Mouse (Mus musculus): ENCODE results near the gene Myh4. TPM values are rescaled to one million over a fixed set of nuclear protein-coding genes. Genes with fewer than 3 reads are reported as not detected.

The Myh4 gene
- polyA plus RNA-seq (2014; fragmentation: Nextera tagmentation; extraction: Ambion mirVana) = not detected in 2 replicates

GRCm38 (mm10) chr11:67237481-67238079 lies at the start of gene Myh4:
TSS of gene Myh4 (plus strand) at chr11:67238029.
- H3K9me3 ChIP-seq (replicated peaks; ENCODE audit: control insufficient read depth, low read length) = no peaks in the 10 kb centered on the region
- no peak within 1 kb of the TSS for H3K4me2 ChIP-seq
- 80% methylated on average over 5 of the region's 5 CpGs for WGBS (ENCODE audit: insufficient replicate concordance)
- H3K27me3 ChIP-seq (ENCODE audit: control insufficient read depth, insufficient read depth, low read length) = no peaks in the 10 kb centered on the region
- no peak within 1 kb of the TSS for H3K9ac ChIP-seq (ENCODE audit: low read depth, low read length)
- H3K27ac ChIP-seq (ENCODE audit: low read depth, low read length) = no peak within 1 kb of the TSS
- no peak for ATAC-seq (replicated peaks; ENCODE audit: insufficient number of reproducible peaks, low FRiP score, low TSS enrichment)
- no peak within 1 kb of the TSS for H3K4me3 ChIP-seq (ENCODE audit: low read depth, low read length)
- no peaks in the 10 kb centered on the region for H3K4me1 ChIP-seq (ENCODE audit: control insufficient read depth, insufficient read depth, low read length)
- H3K36me3 ChIP-seq (ENCODE audit: control insufficient read depth, insufficient read depth, low read length) = no peaks in the 10 kb centered on the region

DNA sequence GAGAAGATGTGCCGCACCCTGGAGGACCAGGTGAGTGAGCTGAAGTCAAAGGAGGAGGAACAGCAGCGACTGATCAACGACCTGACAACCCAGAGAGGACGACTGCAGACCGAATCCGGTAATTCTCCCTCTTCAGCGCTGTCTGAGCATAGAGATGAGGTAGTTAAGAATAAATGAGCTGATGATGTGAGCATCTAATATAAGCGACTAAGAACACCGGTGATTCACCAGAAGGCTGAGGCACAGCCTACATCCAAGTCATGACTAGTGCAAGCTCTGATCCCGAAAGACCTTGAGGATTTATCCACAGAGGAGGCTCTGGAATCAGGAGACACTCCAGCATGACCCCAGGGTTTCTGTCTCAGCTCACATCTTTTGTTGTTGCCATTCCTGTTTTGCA lies 47.5 kb upstream of the Myh4 start:
- Histone ChIP-seq H3K36me3 (ENCODE audit: control insufficient read depth, insufficient read depth, low read length) (no peaks in the 10 kb centered on the region), H3K27me3 (ENCODE audit: control insufficient read depth, insufficient read depth, low read length) (no peaks in the 10 kb centered on the region), H3K4me3 (ENCODE audit: low read depth, low read length) (no peak overlapping the region), H3K27ac (ENCODE audit: low read depth, low read length) (no peak overlapping the region), H3K9me3 (replicated peaks; ENCODE audit: control insufficient read depth, low read length) (no peaks in the 10 kb centered on the region), H3K9ac (ENCODE audit: low read depth, low read length) (no peak overlapping the region), H3K4me2 (no peak overlapping the region), H3K4me1 (ENCODE audit: control insufficient read depth, insufficient read depth, low read length) (no peaks in the 10 kb centered on the region)
- no peak for ATAC-seq (replicated peaks; ENCODE audit: insufficient number of reproducible peaks, low FRiP score, low TSS enrichment)
- 78% methylated on average over 10 of the region's 10 CpGs for WGBS (ENCODE audit: insufficient replicate concordance)

- Histone ChIP-seq H3K4me2 (no peak overlapping the region), H3K4me1 (ENCODE audit: control insufficient read depth, insufficient read depth, low read length) (no peaks in the 10 kb centered on the region), H3K27ac (ENCODE audit: low read depth, low read length) (no peak overlapping the region), H3K4me3 (ENCODE audit: low read depth, low read length) (no peak overlapping the region), H3K27me3 (ENCODE audit: control insufficient read depth, insufficient read depth, low read length) (no peaks in the 10 kb centered on the region), H3K36me3 (ENCODE audit: control insufficient read depth, insufficient read depth, low read length) (no peaks in the 10 kb centered on the region), H3K9ac (ENCODE audit: low read depth, low read length) (no peak overlapping the region), H3K9me3 (replicated peaks; ENCODE audit: control insufficient read depth, low read length) (no peaks in the 10 kb centered on the region)
- 85% methylated on average over 2 of the region's 2 CpGs for WGBS (ENCODE audit: insufficient replicate concordance)
- no peak for ATAC-seq (replicated peaks; ENCODE audit: insufficient number of reproducible peaks, low FRiP score, low TSS enrichment)
Measured at GRCm38 (mm10) chr11:67190814-67191213, 47.0 kb upstream of the Myh4 start.

DNA sequence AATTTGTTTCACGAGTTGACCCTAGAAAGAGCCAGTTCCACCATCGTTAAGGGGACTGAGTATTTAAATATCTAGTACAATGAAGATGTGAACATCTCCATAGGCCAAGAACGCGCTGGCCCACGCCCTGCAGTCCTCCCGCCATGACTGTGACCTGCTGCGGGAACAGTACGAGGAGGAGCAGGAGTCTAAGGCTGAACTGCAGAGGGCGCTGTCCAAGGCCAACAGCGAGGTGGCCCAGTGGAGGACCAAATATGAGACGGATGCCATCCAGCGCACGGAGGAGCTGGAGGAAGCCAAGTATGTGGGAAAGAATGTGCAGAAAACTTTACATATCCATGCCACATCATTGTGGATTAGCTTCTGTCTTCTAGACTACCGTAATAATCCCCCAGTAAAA lies 46.3 kb upstream of the Myh4 start:
- Histone ChIP-seq H3K4me2 (no peak overlapping the region), H3K4me1 (ENCODE audit: control insufficient read depth, insufficient read depth, low read length) (no peaks in the 10 kb centered on the region), H3K9me3 (replicated peaks; ENCODE audit: control insufficient read depth, low read length) (no peaks in the 10 kb centered on the region), H3K27ac (ENCODE audit: low read depth, low read length) (no peak overlapping the region), H3K9ac (ENCODE audit: low read depth, low read length) (no peak overlapping the region), H3K36me3 (ENCODE audit: control insufficient read depth, insufficient read depth, low read length) (no peaks in the 10 kb centered on the region), H3K27me3 (ENCODE audit: control insufficient read depth, insufficient read depth, low read length) (no peaks in the 10 kb centered on the region), H3K4me3 (ENCODE audit: low read depth, low read length) (no peak overlapping the region)
- no peak for ATAC-seq (replicated peaks; ENCODE audit: insufficient number of reproducible peaks, low FRiP score, low TSS enrichment)
- 80% methylated on average over 14 of the region's 14 CpGs for WGBS (ENCODE audit: insufficient replicate concordance)

DNA sequence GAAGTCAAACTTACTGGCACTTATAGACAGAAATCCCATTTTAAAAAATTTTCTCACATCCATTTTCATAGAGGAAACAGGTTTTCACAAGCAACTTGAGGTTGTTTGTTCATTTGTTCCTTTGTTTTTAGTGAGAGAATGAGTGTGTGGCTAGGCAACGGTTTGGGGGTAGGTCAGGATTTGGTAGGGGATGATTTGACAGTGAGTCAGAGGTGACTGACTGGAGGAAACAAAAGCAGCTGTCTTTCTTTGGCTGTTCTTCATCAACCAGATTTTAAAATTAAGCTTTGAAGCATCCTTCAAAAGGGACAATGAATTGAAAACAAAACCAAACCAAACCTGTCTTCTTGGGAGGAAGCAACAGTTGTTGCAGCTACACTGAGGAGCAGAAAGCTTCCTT lies 38.5 kb upstream of the Myh4 start:
- Histone ChIP-seq H3K4me2 (no peak overlapping the region), H3K9ac (ENCODE audit: low read depth, low read length) (no peak overlapping the region), H3K4me1 (ENCODE audit: control insufficient read depth, insufficient read depth, low read length) (no peaks in the 10 kb centered on the region), H3K4me3 (ENCODE audit: low read depth, low read length) (no peak overlapping the region), H3K9me3 (replicated peaks; ENCODE audit: control insufficient read depth, low read length) (no peaks in the 10 kb centered on the region), H3K36me3 (ENCODE audit: control insufficient read depth, insufficient read depth, low read length) (no peaks in the 10 kb centered on the region), H3K27ac (ENCODE audit: low read depth, low read length) (no peak overlapping the region), H3K27me3 (ENCODE audit: control insufficient read depth, insufficient read depth, low read length) (no peaks in the 10 kb centered on the region)
- no peak for ATAC-seq (replicated peaks; ENCODE audit: insufficient number of reproducible peaks, low FRiP score, low TSS enrichment)
- 61% methylated on average over 1 of the region's 1 CpGs for WGBS (ENCODE audit: insufficient replicate concordance)

DNA sequence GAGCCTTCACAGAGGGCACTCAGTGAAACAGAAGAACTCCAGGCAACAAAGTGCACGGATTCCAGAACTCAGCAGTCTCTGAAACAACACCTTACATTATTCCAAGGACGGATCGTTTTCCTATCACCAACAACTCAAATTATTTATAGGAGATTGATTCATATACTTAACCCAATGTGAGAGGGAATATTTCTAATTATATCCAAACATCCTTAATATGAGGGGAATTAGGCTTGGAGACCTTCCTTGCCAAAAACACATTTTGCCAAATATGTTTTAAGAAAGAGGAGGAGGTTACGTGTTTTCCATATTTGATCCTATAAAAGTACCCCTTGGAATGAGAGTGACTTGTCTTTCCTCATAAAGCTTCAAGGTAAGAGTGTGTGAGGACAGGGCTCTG lies 38.1 kb upstream of the Myh4 start, which contains the start of gene Myh1:
Gene Myh1, plus strand, starts transcription at position 301 of the 400 bp plus-strand sequence.
- H3K36me3 ChIP-seq (ENCODE audit: control insufficient read depth, insufficient read depth, low read length) = no peaks in the 10 kb centered on the region
- ATAC-seq (replicated peaks; ENCODE audit: insufficient number of reproducible peaks, low FRiP score, low TSS enrichment) = no peak
- H3K9ac ChIP-seq (ENCODE audit: low read depth, low read length) = no peak within 1 kb of the TSS
- H3K4me1 ChIP-seq (ENCODE audit: control insufficient read depth, insufficient read depth, low read length) = no peaks in the 10 kb centered on the region
- no peaks in the 10 kb centered on the region for H3K9me3 ChIP-seq (replicated peaks; ENCODE audit: control insufficient read depth, low read length)
- WGBS (ENCODE audit: insufficient replicate concordance) = 72% methylated on average over 4 of the region's 4 CpGs
- H3K27me3 ChIP-seq (ENCODE audit: control insufficient read depth, insufficient read depth, low read length) = no peaks in the 10 kb centered on the region
- H3K4me2 ChIP-seq = no peak within 1 kb of the TSS
- H3K27ac ChIP-seq (ENCODE audit: low read depth, low read length) = no peak within 1 kb of the TSS
- no peak within 1 kb of the TSS for H3K4me3 ChIP-seq (ENCODE audit: low read depth, low read length)

- no peak overlapping the region for H3K4me2 ChIP-seq
- WGBS (ENCODE audit: insufficient replicate concordance) = 84% methylated on average over 3 of the region's 3 CpGs
- no peaks in the 10 kb centered on the region for H3K36me3 ChIP-seq (ENCODE audit: control insufficient read depth, insufficient read depth, low read length)
- H3K4me1 ChIP-seq (ENCODE audit: control insufficient read depth, insufficient read depth, low read length) = no peaks in the 10 kb centered on the region
- H3K9me3 ChIP-seq (replicated peaks; ENCODE audit: control insufficient read depth, low read length) = no peaks in the 10 kb centered on the region
- H3K4me3 ChIP-seq (ENCODE audit: low read depth, low read length) = no peak overlapping the region
- H3K9ac ChIP-seq (ENCODE audit: low read depth, low read length) = no peak overlapping the region
- H3K27ac ChIP-seq (ENCODE audit: low read depth, low read length) = no peak overlapping the region
- no peak for ATAC-seq (replicated peaks; ENCODE audit: insufficient number of reproducible peaks, low FRiP score, low TSS enrichment)
- no peaks in the 10 kb centered on the region for H3K27me3 ChIP-seq (ENCODE audit: control insufficient read depth, insufficient read depth, low read length)
Measured at GRCm38 (mm10) chr11:67204766-67205165, 33.1 kb upstream of the Myh4 start.

DNA sequence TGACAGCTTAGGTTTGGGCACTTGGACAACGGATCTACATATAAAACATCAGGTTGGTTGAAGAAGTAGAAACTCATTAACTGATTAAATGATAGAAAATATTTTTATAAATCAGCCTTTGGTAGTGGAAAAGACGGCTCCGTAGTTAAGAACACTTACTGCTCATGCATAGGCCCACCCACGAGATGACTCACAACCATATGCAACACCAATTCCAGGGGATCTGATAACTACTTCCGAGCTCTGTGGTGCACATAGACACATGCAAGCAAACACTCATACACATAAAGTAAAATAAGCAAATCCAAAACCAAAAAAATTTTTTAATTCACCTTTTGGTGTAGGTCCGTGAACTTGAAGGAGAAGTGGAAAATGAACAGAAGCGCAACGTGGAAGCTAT lies 16.0 kb upstream of the Myh4 start:
- 84% methylated on average over 8 of the region's 8 CpGs for WGBS (ENCODE audit: insufficient replicate concordance)
- ATAC-seq (replicated peaks; ENCODE audit: insufficient number of reproducible peaks, low FRiP score, low TSS enrichment) = no peak
- Histone ChIP-seq H3K36me3 (ENCODE audit: control insufficient read depth, insufficient read depth, low read length) (no peaks in the 10 kb centered on the region), H3K4me2 (no peak overlapping the region), H3K9me3 (replicated peaks; ENCODE audit: control insufficient read depth, low read length) (no peaks in the 10 kb centered on the region), H3K4me1 (ENCODE audit: control insufficient read depth, insufficient read depth, low read length) (no peaks in the 10 kb centered on the region), H3K27me3 (ENCODE audit: control insufficient read depth, insufficient read depth, low read length) (no peaks in the 10 kb centered on the region), H3K27ac (ENCODE audit: low read depth, low read length) (no peak overlapping the region), H3K4me3 (ENCODE audit: low read depth, low read length) (no peak overlapping the region), H3K9ac (ENCODE audit: low read depth, low read length) (no peak overlapping the region)

DNA sequence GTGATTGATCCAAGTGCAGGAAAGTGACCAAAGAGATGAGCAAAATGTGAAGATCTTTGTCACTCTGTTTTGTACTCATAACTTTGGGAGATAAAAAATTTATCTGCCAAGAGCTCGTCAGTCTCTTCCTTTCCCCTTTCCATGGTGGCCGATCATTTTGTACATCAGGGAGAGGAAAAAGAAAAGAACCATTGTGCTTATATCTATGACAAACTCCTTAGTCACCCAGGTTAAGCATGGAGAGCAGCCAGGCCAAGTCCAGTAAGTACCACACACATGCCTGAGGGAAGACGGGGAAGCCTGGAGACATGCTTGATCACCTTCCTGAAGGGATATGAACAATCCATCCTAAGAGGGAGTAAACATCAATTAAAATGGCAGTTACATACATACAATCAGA lies 13.4 kb upstream of the Myh4 start:
- WGBS (ENCODE audit: insufficient replicate concordance) = 62% methylated on average over 3 of the region's 3 CpGs

More for the DNA sequence above, 13.4 kb upstream of the Myh4 start:
- no peak for ATAC-seq (replicated peaks; ENCODE audit: insufficient number of reproducible peaks, low FRiP score, low TSS enrichment)
- Histone ChIP-seq H3K9ac (ENCODE audit: low read depth, low read length) (no peak overlapping the region), H3K36me3 (ENCODE audit: control insufficient read depth, insufficient read depth, low read length) (no peaks in the 10 kb centered on the region), H3K27me3 (ENCODE audit: control insufficient read depth, insufficient read depth, low read length) (no peaks in the 10 kb centered on the region), H3K4me2 (no peak overlapping the region), H3K4me3 (ENCODE audit: low read depth, low read length) (no peak overlapping the region), H3K9me3 (replicated peaks; ENCODE audit: control insufficient read depth, low read length) (no peaks in the 10 kb centered on the region), H3K27ac (ENCODE audit: low read depth, low read length) (no peak overlapping the region), H3K4me1 (ENCODE audit: control insufficient read depth, insufficient read depth, low read length) (no peaks in the 10 kb centered on the region)
